Mouse (Mus musculus): ENCODE data around the gene Sart3.

GRCm38 (mm10) chr5:113772905-113773519 is 702 bp upstream of the Sart3 start:
- no peak for TF ChIP-seq CTCF (IDR thresholded peaks at IDR 0.05; ENCODE audit: low read depth)
- TF ChIP-seq EP300 (IDR thresholded peaks at IDR 0.05; ENCODE audit: low read depth): no peak

Data from heart, postnatal 0 days (tissue).